Mouse (Mus musculus): Measurements from ENCODE around the gene Gm5767. TPM values are rescaled to one million over a fixed set of nuclear protein-coding genes. Genes with fewer than 3 reads are reported as not detected.
A peak's percentile ranks its signal among the peaks of the same experiment; 100 is the strongest.

The Gm5767 gene
- polyA plus RNA-seq (2015; fragmentation: Nextera tagmentation; extraction: Ambion mirVana): not detected in 2 replicates

DNA sequence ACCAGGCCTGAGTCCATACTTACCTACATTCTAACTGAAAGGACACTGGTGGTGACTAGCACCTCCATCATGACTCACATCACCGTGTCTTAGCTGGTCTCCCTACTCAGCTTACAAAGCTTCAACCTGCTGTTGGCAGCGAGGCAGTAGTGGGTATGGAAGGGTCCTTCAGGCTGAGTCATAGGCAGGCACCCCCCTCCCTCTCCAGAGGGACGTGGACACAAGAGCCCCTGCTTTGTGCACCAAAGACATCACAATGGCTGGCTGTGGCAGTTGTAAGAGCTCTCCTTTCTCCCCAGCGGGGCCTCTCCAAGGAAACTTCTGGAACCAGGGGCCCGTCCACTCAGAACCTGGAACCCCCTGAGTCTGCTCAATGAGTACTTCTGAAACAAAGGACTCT is at the start of gene Gm5767:
Gm5767 (plus strand) TSS at position 301 of the 400 bp plus-strand sequence.
- 80% methylated on average over 5 of the region's 5 CpGs for WGBS
- no peak within 1 kb of the TSS for H3K27ac ChIP-seq (replicated peaks)
- H3K4me3 ChIP-seq: no peak within 1 kb of the TSS
- H3K27me3 ChIP-seq: no peaks in the 10 kb centered on the region
- no peak for ATAC-seq (replicated peaks)
- H3K9me3 ChIP-seq: no peaks in the 10 kb centered on the region
- H3K4me1 ChIP-seq: no peaks in the 10 kb centered on the region
- H3K4me2 ChIP-seq (replicated peaks): no peak within 1 kb of the TSS
- no peaks in the 10 kb centered on the region for H3K36me3 ChIP-seq
- H3K9ac ChIP-seq (replicated peaks): no peak within 1 kb of the TSS

DNA sequence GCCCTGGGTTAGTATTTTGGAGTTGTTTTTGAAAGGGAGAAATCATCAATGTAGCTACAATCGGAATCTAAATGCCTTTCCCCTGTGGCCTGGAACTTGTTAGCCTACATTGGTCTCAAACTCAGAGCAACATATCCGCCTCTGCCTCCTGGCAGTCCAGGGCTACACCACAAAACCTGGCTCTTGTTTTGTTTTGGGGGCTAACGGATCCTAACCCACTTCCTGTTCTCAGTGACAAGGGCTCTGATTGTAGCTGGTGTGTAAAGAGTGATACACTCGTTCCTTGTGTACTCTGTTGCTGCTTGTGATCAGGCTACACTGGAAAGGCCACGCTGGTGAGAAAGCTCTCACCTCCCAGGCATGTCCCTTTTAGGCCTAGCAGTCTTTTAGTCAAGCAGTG is 49.1 kb upstream of the Gm5767 start:
- no peaks in the 10 kb centered on the region for H3K9me3 ChIP-seq
- H3K9ac ChIP-seq (replicated peaks): no peak overlapping the region
- no peak overlapping the region for H3K27ac ChIP-seq (replicated peaks)
- no peak overlapping the region for H3K4me3 ChIP-seq
- H3K4me2 ChIP-seq (replicated peaks): no peak overlapping the region
- H3K36me3 ChIP-seq: peaks cover 9% of the 10 kb centered on the region
- 92% methylated on average over 5 of the region's 5 CpGs for WGBS
- H3K4me1 ChIP-seq: peaks cover 17% of the 10 kb centered on the region
- no peaks in the 10 kb centered on the region for H3K27me3 ChIP-seq
- ATAC-seq (replicated peaks): no peak

DNA sequence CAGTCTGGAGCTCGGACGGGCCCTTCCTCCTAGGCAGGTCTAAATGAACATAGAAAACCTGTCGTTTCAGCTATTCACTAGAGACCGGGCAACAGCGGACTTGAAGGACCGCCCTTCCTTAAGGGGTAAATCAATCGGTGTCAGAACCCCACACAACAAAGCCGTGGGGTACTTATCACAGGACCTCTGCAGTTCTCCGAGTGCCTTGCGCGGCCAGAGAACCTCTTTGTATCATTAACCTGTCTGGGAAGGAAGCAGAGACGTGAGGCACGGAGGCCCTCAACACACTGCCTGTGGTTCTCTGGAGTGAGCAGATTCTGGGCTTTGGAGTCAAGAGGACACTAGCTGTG is 43.7 kb upstream of the Gm5767 start:
- Histone ChIP-seq H3K4me2 (replicated peaks) (peak overlapping the region; percentile 84), H3K9me3 (no peaks in the 10 kb centered on the region), H3K27me3 (no peaks in the 10 kb centered on the region), H3K36me3 (peaks cover 8% of the 10 kb centered on the region), H3K4me3 (peak overlapping the region; percentile 65), H3K27ac (replicated peaks) (peak overlapping the region; percentile 89), H3K4me1 (peaks cover 31% of the 10 kb centered on the region), H3K9ac (replicated peaks) (peak overlapping the region; percentile 84)
- WGBS: under 1% methylated on average over 13 of the region's 13 CpGs
- no peak; the same call in none of the 2 replicates for ATAC-seq (replicated peaks)

DNA sequence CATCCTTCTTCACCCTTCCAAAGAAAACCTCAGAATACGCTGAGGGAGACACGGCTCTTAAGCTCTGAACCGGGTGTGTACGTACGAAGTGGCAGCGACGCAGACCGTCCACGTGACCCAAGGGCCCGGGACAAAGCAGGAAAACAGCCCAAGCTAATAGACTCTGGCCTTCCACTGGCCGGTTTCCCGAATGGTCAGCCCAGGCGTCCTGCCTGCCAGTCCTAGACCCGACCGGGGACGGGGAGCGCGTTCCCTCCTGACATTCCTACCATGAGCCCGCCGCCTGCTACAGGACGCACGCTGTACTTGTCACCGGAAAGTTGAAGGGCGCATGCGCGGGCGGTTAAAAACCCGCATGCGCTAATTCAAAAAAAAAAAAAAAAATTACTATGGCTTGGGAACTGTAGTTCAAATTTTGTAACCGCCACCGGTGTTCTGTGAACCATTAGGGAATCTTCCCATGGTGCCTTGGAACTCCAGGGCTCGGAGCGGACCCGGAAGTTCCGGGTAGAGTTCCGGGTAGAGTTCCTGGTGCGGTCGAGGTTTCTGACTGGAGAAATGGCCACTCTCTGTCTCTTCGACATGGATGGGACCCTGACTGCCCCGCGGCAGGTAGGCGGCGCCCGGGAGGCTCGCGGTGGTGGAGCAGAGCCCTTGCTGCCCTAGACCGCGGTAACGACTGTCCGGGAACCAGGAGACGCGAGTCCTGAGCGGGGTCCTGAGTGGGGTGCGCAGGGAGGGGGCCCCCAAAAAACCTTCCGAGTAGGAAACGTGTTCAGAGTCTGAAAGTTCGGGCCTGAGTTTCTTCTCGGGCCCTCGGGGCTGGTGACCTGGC is 43.1 kb upstream of the Gm5767 start, which contains the start of the genes Pmm2 and Tmem186:
Pmm2 (plus strand) TSS at position 458 of the 835 bp plus-strand sequence.
Tmem186 (minus strand) TSS at position 496 of the 835 bp plus-strand sequence.
- peak; percentile 95 for ATAC-seq (replicated peaks)
- peak within 1 kb of the TSS; percentile 89 for H3K27ac ChIP-seq (replicated peaks)
- H3K36me3 ChIP-seq: peaks cover 8% of the 10 kb centered on the region
- under 1% methylated on average over 59 of the region's 59 CpGs for WGBS
- peak within 1 kb of the TSS; percentile 65 for H3K4me3 ChIP-seq
- no peaks in the 10 kb centered on the region for H3K27me3 ChIP-seq
- H3K9ac ChIP-seq (replicated peaks): peak within 1 kb of the TSS; percentile 84
- H3K4me2 ChIP-seq (replicated peaks): peak within 1 kb of the TSS; percentile 84
- H3K9me3 ChIP-seq: no peaks in the 10 kb centered on the region
- peaks cover 31% of the 10 kb centered on the region for H3K4me1 ChIP-seq

DNA sequence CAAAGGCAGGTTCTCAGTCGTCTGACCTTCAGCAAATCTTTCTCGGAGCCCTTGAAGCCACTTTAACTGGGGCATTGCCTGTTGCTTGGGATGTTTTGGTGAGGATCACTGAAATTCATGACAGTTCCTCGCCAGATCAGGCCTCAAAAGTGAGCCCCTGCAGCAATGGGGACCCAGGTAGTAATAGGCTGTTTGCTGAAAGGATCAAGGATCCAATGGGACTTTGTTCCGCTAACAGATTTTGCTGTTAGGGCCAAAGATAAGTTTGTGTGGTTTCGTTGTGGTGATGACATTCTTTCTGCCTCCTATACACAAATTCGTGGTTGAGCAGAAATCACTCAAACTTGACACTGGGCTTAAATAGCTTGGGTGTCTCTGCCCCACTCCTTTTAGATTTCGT is 42.4 kb upstream of the Gm5767 start:
- peak overlapping the region; percentile 84 for H3K4me2 ChIP-seq (replicated peaks)
- peak overlapping the region; percentile 89 for H3K27ac ChIP-seq (replicated peaks)
- no peak for ATAC-seq (replicated peaks)
- WGBS: 46% methylated on average over 7 of the region's 7 CpGs
- H3K36me3 ChIP-seq: peaks cover 13% of the 10 kb centered on the region
- H3K27me3 ChIP-seq: no peaks in the 10 kb centered on the region
- H3K4me3 ChIP-seq: peak overlapping the region; percentile 65
- H3K9ac ChIP-seq (replicated peaks): peak overlapping the region; percentile 84
- peaks cover 31% of the 10 kb centered on the region for H3K4me1 ChIP-seq
- no peaks in the 10 kb centered on the region for H3K9me3 ChIP-seq

DNA sequence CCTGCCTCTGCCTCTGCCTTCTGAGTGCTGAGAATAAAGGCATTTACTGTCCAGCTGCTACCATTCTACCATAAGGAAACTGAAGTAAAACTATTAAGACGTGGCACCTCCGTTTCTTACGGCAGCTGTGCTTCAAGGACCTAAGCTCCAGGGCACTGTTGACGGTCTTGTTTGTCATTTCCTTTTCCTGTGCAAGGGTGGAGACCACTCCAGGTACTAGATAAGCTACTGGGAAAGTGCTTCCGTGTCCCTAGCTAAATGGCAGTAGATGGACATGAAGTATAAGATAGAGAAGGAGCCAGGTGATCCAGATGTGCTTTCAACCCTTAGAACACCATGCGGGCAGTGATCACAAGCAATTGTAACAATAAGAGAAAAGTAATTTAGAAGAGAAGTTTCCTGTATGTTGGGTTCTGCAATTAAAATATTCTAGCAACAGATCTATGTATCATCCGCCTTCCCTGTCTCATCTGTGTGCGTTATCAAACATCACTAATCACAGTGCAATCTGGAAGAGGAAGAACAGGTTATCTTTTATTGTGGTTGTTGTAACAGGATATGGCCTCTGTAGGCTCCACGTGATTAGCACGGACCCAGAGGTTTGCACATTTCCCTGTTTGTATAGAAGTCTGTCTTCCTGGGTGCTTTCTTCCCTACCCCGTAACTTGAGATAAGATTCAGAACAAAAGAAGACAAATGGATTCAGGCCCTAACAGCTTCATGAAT is 40.9 kb upstream of the Gm5767 start:
- H3K27me3 ChIP-seq: no peaks in the 10 kb centered on the region
- peaks cover 31% of the 10 kb centered on the region for H3K4me1 ChIP-seq
- H3K9ac ChIP-seq (replicated peaks): no peak overlapping the region
- H3K27ac ChIP-seq (replicated peaks): no peak overlapping the region
- H3K9me3 ChIP-seq: no peaks in the 10 kb centered on the region
- H3K36me3 ChIP-seq: peaks cover 24% of the 10 kb centered on the region
- H3K4me2 ChIP-seq (replicated peaks): no peak overlapping the region
- ATAC-seq (replicated peaks): no peak
- H3K4me3 ChIP-seq: no peak overlapping the region
- WGBS: 95% methylated on average over 11 of the region's 11 CpGs

DNA sequence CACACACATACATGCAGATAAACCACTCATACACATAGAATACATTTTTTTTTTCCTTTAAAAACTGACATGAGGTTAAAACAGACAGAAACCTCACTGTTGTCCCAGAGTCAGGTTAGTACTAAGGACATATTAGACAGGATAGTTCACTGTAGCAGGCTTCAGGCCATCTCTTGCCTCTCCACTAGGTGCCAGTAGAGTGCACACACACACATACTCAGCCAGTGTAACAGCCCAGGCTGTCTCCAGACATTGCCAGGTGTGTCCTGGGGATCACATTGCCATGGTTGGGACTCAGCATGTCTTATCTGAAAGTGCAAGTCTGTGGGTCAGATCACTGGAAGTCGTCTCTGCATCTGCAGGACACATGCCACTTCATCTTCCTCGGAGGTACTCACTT is 36.7 kb upstream of the Gm5767 start:
- no peaks in the 10 kb centered on the region for H3K27me3 ChIP-seq
- no peaks in the 10 kb centered on the region for H3K9me3 ChIP-seq
- H3K27ac ChIP-seq (replicated peaks): no peak overlapping the region
- no peak overlapping the region for H3K4me2 ChIP-seq (replicated peaks)
- peaks cover under 1% of the 10 kb centered on the region for H3K4me1 ChIP-seq
- 0 out of 2 replicates have a peak, but pooled peaks have one; percentile 60 for ATAC-seq (replicated peaks)
- WGBS: 85% methylated on average over 2 of the region's 2 CpGs
- no peak overlapping the region for H3K4me3 ChIP-seq
- no peak overlapping the region for H3K9ac ChIP-seq (replicated peaks)
- peaks cover 65% of the 10 kb centered on the region for H3K36me3 ChIP-seq

DNA sequence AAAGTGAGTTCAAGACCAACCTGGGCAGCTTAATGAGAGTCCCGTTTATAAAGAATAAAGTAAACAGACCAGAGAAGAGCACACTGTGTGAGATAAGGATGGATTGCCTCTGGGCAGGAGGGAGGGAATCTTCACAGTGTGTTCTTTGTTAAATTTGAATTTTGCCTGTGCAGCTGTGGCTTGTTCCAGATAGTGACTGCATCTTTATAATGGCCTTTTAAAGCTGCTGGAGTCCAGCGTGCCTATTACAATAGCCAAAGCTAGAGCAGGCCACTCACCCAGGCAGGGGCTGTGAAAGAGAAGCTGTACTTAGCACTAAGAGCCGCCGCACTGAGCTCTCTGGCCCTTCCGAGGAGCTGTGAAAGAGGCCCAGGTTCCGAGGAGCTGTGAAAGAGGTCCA is 35.0 kb upstream of the Gm5767 start:
- H3K4me2 ChIP-seq (replicated peaks): no peak overlapping the region
- H3K4me3 ChIP-seq: no peak overlapping the region
- no peak overlapping the region for H3K27ac ChIP-seq (replicated peaks)
- no peaks in the 10 kb centered on the region for H3K4me1 ChIP-seq
- H3K27me3 ChIP-seq: no peaks in the 10 kb centered on the region
- no peak overlapping the region for H3K9ac ChIP-seq (replicated peaks)
- no peaks in the 10 kb centered on the region for H3K9me3 ChIP-seq
- 91% methylated on average over 6 of the region's 6 CpGs for WGBS
- no peak for ATAC-seq (replicated peaks)
- H3K36me3 ChIP-seq: peaks cover 78% of the 10 kb centered on the region

DNA sequence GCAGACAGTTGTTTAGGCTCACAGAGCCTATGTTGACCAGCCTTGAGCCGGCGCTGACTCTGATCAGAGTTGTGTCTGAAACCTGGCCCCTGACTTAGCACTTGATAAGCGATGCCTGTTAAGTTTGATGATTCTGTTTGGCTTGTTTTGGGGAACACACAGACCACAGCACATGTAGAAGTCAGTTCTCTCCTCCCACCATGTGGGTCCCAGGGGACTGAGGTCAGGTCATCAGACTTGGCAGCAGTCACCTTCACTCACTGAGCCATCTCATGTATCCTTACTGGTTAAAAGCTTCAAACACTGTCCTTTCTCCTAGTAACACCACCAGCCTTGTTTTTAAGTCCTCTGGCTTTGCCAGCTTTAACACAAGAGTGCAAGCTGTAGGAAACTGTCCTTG is 30.6 kb upstream of the Gm5767 start:
- H3K27me3 ChIP-seq: no peaks in the 10 kb centered on the region
- H3K27ac ChIP-seq (replicated peaks): no peak overlapping the region
- H3K4me3 ChIP-seq: no peak overlapping the region
- H3K36me3 ChIP-seq: peaks cover 76% of the 10 kb centered on the region
- H3K4me2 ChIP-seq (replicated peaks): no peak overlapping the region
- WGBS: 96% methylated on average over 3 of the region's 3 CpGs
- H3K9me3 ChIP-seq: no peaks in the 10 kb centered on the region
- ATAC-seq (replicated peaks): no peak
- no peaks in the 10 kb centered on the region for H3K4me1 ChIP-seq
- no peak overlapping the region for H3K9ac ChIP-seq (replicated peaks)

DNA sequence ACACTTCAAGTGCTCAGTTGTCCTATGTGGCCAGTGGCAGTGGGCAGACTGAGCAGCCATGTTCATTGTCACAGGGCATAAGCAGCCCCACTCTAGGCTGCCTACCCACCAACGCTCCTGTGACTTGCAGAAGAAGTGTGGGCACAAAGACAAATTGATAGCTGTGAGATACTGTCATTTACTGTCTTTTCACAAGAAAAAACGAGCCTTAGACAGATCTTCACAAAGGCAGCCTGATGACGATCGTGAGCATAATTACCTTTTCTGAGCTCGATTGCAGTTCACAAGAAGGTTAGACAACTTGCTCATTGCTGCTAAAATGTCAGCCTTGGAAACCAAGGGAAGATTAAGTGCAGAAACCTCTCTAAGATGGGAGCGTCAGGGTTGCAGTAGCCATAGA is 25.5 kb upstream of the Gm5767 start:
- H3K9ac ChIP-seq (replicated peaks): no peak overlapping the region
- ATAC-seq (replicated peaks): no peak
- WGBS: 76% methylated on average over 6 of the region's 6 CpGs
- peak overlapping the region; percentile 38; the same call in 1 of the 2 replicates for H3K27ac ChIP-seq (replicated peaks)
- no peak overlapping the region for H3K4me2 ChIP-seq (replicated peaks)
- H3K4me3 ChIP-seq: no peak overlapping the region
- no peaks in the 10 kb centered on the region for H3K27me3 ChIP-seq
- no peaks in the 10 kb centered on the region for H3K4me1 ChIP-seq
- H3K36me3 ChIP-seq: peaks cover 58% of the 10 kb centered on the region
- H3K9me3 ChIP-seq: no peaks in the 10 kb centered on the region

DNA sequence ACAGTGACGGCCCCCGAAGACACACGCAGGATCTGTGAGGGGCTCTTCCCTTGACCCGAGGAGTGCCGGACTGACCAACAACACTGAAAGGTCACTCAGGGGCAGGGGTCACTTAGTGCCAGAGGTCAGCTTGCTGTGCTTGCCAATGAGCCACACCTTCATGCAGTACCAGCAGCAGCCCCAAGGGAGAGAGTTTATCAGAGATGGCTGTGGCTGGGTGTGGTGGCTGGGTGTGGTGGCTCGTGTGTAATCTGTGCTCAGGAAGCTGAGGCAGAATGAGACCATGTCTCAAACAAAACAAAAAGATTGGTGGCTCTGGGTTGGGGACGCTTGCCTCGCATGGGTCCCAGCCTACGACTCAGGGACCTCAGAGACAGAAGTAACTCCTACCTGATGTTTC is 25.0 kb upstream of the Gm5767 start:
- Histone ChIP-seq H3K27me3 (no peaks in the 10 kb centered on the region), H3K4me2 (replicated peaks) (no peak overlapping the region), H3K36me3 (peaks cover 58% of the 10 kb centered on the region), H3K27ac (replicated peaks) (peak overlapping the region; percentile 38; the same call in 1 of the 2 replicates), H3K4me3 (no peak overlapping the region), H3K9ac (replicated peaks) (no peak overlapping the region), H3K4me1 (no peaks in the 10 kb centered on the region), H3K9me3 (no peaks in the 10 kb centered on the region)
- no peak for ATAC-seq (replicated peaks)
- 89% methylated on average over 9 of the region's 9 CpGs for WGBS

DNA sequence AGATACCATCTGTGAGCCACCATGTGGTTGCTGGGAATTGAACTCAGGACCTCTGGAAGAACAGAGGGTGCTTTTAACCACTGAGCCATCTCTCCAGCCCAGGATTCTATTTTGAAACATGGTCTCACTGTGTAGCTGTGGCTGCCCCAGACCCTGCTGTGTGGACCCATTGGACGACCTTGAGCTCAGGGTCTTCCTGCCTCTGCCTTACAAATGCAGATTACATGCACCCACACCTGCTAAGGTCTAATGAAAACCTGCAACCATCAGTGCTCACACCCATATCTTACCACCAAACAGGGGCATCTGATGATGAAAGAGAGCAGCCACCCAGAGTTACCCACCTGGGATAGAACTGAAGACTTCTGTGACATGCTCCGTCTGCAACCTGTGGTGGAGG is 24.3 kb upstream of the Gm5767 start:
- H3K36me3 ChIP-seq: peaks cover 55% of the 10 kb centered on the region
- H3K4me3 ChIP-seq: no peak overlapping the region
- 91% methylated on average over 2 of the region's 2 CpGs for WGBS
- H3K9me3 ChIP-seq: no peaks in the 10 kb centered on the region
- H3K4me2 ChIP-seq (replicated peaks): no peak overlapping the region
- ATAC-seq (replicated peaks): no peak
- H3K9ac ChIP-seq (replicated peaks): no peak overlapping the region
- H3K27ac ChIP-seq (replicated peaks): no peak overlapping the region
- H3K4me1 ChIP-seq: no peaks in the 10 kb centered on the region
- H3K27me3 ChIP-seq: no peaks in the 10 kb centered on the region

All from forebrain, embryonic 15.5 days (tissue).